Mouse (Mus musculus) MEL (cell line): ENCODE data around the gene Padi2. TPM values are rescaled to one million over a fixed set of nuclear protein-coding genes. Genes with fewer than 3 reads are reported as not detected.

Source experiments
- DNase-seq: peaks from one replicate; pipeline ENCODE4 v3.0.0; 2011; ENCODE audit warnings: low read depth, low spot score
- H3K27ac ChIP-seq: 2 replicates; pipeline ENCODE4 v1.5.1; 2012; ENCODE audit warnings: low read depth, mild to moderate bottlenecking, control low read depth, low read length, moderate library complexity; ENCODE audit not compliant: control insufficient read depth
- H3K27me3 ChIP-seq, 2 experiments: fragments of 150-350 bp in 1 of 2; sonication (generic) in 1 of 2; 2 replicates each; pipeline ENCODE4 v1.6.1; 2012; ENCODE audit warnings: low read length in 2 of 2, mild to moderate bottlenecking in 2 of 2, improper control_type of control experiment in 1 of 2, moderate library complexity in 1 of 2; ENCODE audit not compliant: insufficient read depth in 2 of 2, control insufficient read depth in 1 of 2
- H3K36me3 ChIP-seq, 2 experiments: 2 replicates each; pipeline ENCODE4 v1.6.1; 2012 to 2014; ENCODE audit warnings: low read length in 2 of 2, improper control_type of control experiment in 1 of 2, inconsistent platforms in 1 of 2, mild to moderate bottlenecking in 1 of 2; ENCODE audit not compliant: insufficient read depth in 2 of 2, control insufficient read depth in 1 of 2
- H3K4me1 ChIP-seq, 2 experiments: fragments of 150-350 bp in 1 of 2; sonication (generic) in 1 of 2; 2 replicates each; pipeline ENCODE4 v1.6.1; 2012; ENCODE audit warnings: low read length in 2 of 2, improper control_type of control experiment in 1 of 2, mild to moderate bottlenecking in 1 of 2; ENCODE audit not compliant: insufficient read depth in 2 of 2, control insufficient read depth in 1 of 2
- H3K4me3 ChIP-seq, 2 experiments: fragments of 150-350 bp in 1 of 2; sonication (generic) in 1 of 2; 2 replicates each; pipeline ENCODE4 v1.5.1; 2012; ENCODE audit warnings: low read depth in 2 of 2, low read length in 2 of 2, mild to moderate bottlenecking in 2 of 2, moderate library complexity in 2 of 2, control low read depth in 1 of 2, improper control_type of control experiment in 1 of 2; ENCODE audit not compliant: control insufficient read depth in 1 of 2, insufficient read depth in 1 of 2
- H3K79me2 ChIP-seq: 2 replicates; pipeline ENCODE4 v1.6.1; 2012; ENCODE audit warnings: mild to moderate bottlenecking, low read length, moderate library complexity; ENCODE audit not compliant: control insufficient read depth, poor library complexity, insufficient read depth
- H3K9ac ChIP-seq: 2 replicates; pipeline ENCODE4 v1.6.1; 2012; ENCODE audit warnings: low read depth, mild to moderate bottlenecking, control low read depth, low read length, moderate library complexity; ENCODE audit not compliant: control insufficient read depth, poor library complexity, severe bottlenecking
- H3K9me3 ChIP-seq: fragments of 150-350 bp; sonication (generic); replicated peaks from 2 replicates; pipeline ENCODE4 v1.6.1; 2012; ENCODE audit warnings: mild to moderate bottlenecking, low read length, improper control_type of control experiment, moderate library complexity; ENCODE audit not compliant: insufficient read depth
- CHD1 ChIP-seq: IDR thresholded peaks from 2 replicates; pipeline ENCODE4 v1.6.1; 2012; ENCODE audit warnings: low read depth, mild to moderate bottlenecking, inconsistent platforms, low read length, improper control_type of control experiment
- CHD2 ChIP-seq: IDR thresholded peaks from 2 replicates; pipeline ENCODE4 v1.6.1; 2011; ENCODE audit warnings: low read length, improper control_type of control experiment
- E2F4 ChIP-seq: IDR thresholded peaks from 2 replicates; pipeline ENCODE4 v1.6.1; 2011; ENCODE audit warnings: low read depth, low read length, improper control_type of control experiment, borderline replicate concordance
- EP300 ChIP-seq, 2 experiments: IDR thresholded peaks; 2 replicates each; pipeline ENCODE4 v1.6.1; 2011; ENCODE audit warnings: improper control_type of control experiment in 2 of 2, low read length in 2 of 2, low read depth in 1 of 2, mild to moderate bottlenecking in 1 of 2
- GABPA ChIP-seq: IDR thresholded peaks from 2 replicates; pipeline ENCODE4 v1.6.1; 2012; ENCODE audit warnings: low read depth, mild to moderate bottlenecking, inconsistent platforms, low read length, improper control_type of control experiment, moderate library complexity
- GATA1 ChIP-seq: IDR thresholded peaks from 2 replicates; pipeline ENCODE4 v1.6.1; 2011; ENCODE audit warnings: low read depth, low read length, improper control_type of control experiment
- HCFC1 ChIP-seq: IDR thresholded peaks from 2 replicates; pipeline ENCODE4 v1.6.1; 2012; ENCODE audit warnings: low read depth, mild to moderate bottlenecking, inconsistent platforms, low read length, improper control_type of control experiment, moderate library complexity
- JUND ChIP-seq: IDR thresholded peaks from 2 replicates; pipeline ENCODE4 v1.6.1; 2011; ENCODE audit warnings: low read depth, mild to moderate bottlenecking, improper control_type of control experiment, low read length
- MAFK ChIP-seq: IDR thresholded peaks from 2 replicates; pipeline ENCODE4 v1.6.1; 2011; ENCODE audit warnings: low read depth, mild to moderate bottlenecking, low read length, improper control_type of control experiment, borderline replicate concordance
- MAZ ChIP-seq: IDR thresholded peaks from 2 replicates; pipeline ENCODE4 v1.6.1; 2012; ENCODE audit warnings: low read depth, mild to moderate bottlenecking, inconsistent platforms, low read length, improper control_type of control experiment
- MEF2A ChIP-seq: IDR thresholded peaks from 2 replicates; pipeline ENCODE4 v1.6.1; 2014; ENCODE audit warnings: low read depth, mild to moderate bottlenecking, inconsistent platforms, low read length, improper control_type of control experiment; ENCODE audit not compliant: poor library complexity, insufficient replicate concordance, severe bottlenecking; ENCODE audit errors: extremely low read depth
- MYC ChIP-seq: IDR thresholded peaks from 2 replicates; pipeline ENCODE4 v1.6.1; 2011; ENCODE audit warnings: low read depth, mild to moderate bottlenecking, low read length, improper control_type of control experiment, moderate library complexity
- NELFE ChIP-seq: IDR thresholded peaks from 2 replicates; pipeline ENCODE4 v1.6.1; 2011; ENCODE audit warnings: low read depth, low read length, improper control_type of control experiment
- NRF1 ChIP-seq: IDR thresholded peaks from 2 replicates; pipeline ENCODE4 v1.6.1; 2014; ENCODE audit warnings: low read depth, mild to moderate bottlenecking, inconsistent platforms, low read length, improper control_type of control experiment, moderate library complexity; ENCODE audit not compliant: poor library complexity, insufficient read depth, severe bottlenecking
- POLR2A ChIP-seq, 2 experiments: IDR thresholded peaks; 2 replicates each; pipeline ENCODE4 v1.6.1; 2011 to 2012; ENCODE audit warnings: low read length in 2 of 2, mild to moderate bottlenecking in 2 of 2, control low read depth in 1 of 2, improper control_type of control experiment in 1 of 2, low read depth in 1 of 2, moderate library complexity in 1 of 2; ENCODE audit not compliant: control insufficient read depth in 1 of 2, insufficient read depth in 1 of 2, poor library complexity in 1 of 2
- POLR2AphosphoS2 ChIP-seq: IDR thresholded peaks from 2 replicates; pipeline ENCODE4 v1.6.1; 2011; ENCODE audit warnings: low read length, improper control_type of control experiment
- POLR2AphosphoS5 ChIP-seq: IDR thresholded peaks from 2 replicates; pipeline ENCODE4 v1.6.1; 2012; ENCODE audit warnings: low read depth, borderline replicate concordance, mild to moderate bottlenecking, inconsistent platforms, low read length, moderate library complexity, mixed read lengths
- SIN3A ChIP-seq: IDR thresholded peaks from 2 replicates; pipeline ENCODE4 v1.6.1; 2012; ENCODE audit warnings: low read length, improper control_type of control experiment, inconsistent platforms
- SMC3 ChIP-seq: IDR thresholded peaks from 2 replicates; pipeline ENCODE4 v1.6.1; 2011; ENCODE audit warnings: low read depth, low read length, improper control_type of control experiment
- TAL1 ChIP-seq: IDR thresholded peaks from 2 replicates; pipeline ENCODE4 v1.6.1; 2012; ENCODE audit warnings: mild to moderate bottlenecking, inconsistent platforms, low read length, moderate library complexity, mixed read lengths
- TBP ChIP-seq: IDR thresholded peaks from 2 replicates; pipeline ENCODE4 v1.8.0; 2011; ENCODE audit warnings: low read depth, low read length, improper control_type of control experiment
- TCF12 ChIP-seq: IDR thresholded peaks from 2 replicates; pipeline ENCODE4 v1.6.1; 2014; ENCODE audit warnings: low read depth, mild to moderate bottlenecking, inconsistent platforms, low read length, improper control_type of control experiment, moderate library complexity
- ZC3H11A ChIP-seq: IDR thresholded peaks from 2 replicates; pipeline ENCODE4 v1.6.1; 2012; ENCODE audit warnings: low read depth, mild to moderate bottlenecking, inconsistent platforms, low read length, improper control_type of control experiment
- ZKSCAN1 ChIP-seq: IDR thresholded peaks from 2 replicates; pipeline ENCODE4 v1.6.1; 2012; ENCODE audit warnings: low read depth, mild to moderate bottlenecking, inconsistent platforms, low read length, improper control_type of control experiment, moderate library complexity
- ZMIZ1 ChIP-seq: IDR thresholded peaks from 2 replicates; pipeline ENCODE4 v1.6.1; 2012; ENCODE audit warnings: low read depth, mild to moderate bottlenecking, inconsistent platforms, low read length, improper control_type of control experiment, moderate library complexity
- ZNF384 ChIP-seq: IDR thresholded peaks from 2 replicates; pipeline ENCODE4 v1.6.1; 2012; ENCODE audit warnings: low read depth, mild to moderate bottlenecking, inconsistent platforms, low read length, improper control_type of control experiment
- polyA plus RNA-seq, 2 experiments: library from polyadenylated mRNA; stranded (reverse) in 1 of 2; unstranded in 1 of 2; fragments of >175 nt in 1 of 2; fragments of >200 nt in 1 of 2; gene quantifications; 2 replicates each; pipeline versions ENCODE4 v1.2.1 to v1.2.4; 2012; ENCODE audit warnings: low replicate concordance in 2 of 2, low read depth in 1 of 2; ENCODE audit not compliant: insufficient read length in 2 of 2, insufficient read depth in 1 of 2, missing spikeins in 1 of 2
- total RNA-seq: library from RNA; depleted of rRNA; stranded (reverse); fragments of 300-350 nt; gene quantifications from 2 replicates; pipeline ENCODE4 v1.2.3, GENCODE M21; 2012

Gene Padi2
- total and polyA plus RNA-seq, 3 experiments, result 0.07 to 0.27 TPM; not detected in 1

- TF ChIP-seq MEF2A, result no peak
- TF ChIP-seq MAZ, result no peak
- no peak for TF ChIP-seq JUND
- no peak for TF ChIP-seq NELFE
- no peak for TF ChIP-seq E2F4
- TF ChIP-seq ZKSCAN1, result no peak
- no peak for TF ChIP-seq SIN3A
- no peak for TF ChIP-seq TCF12
- TF ChIP-seq HCFC1, result no peak
- no peak for TF ChIP-seq POLR2AphosphoS2
- TF ChIP-seq EP300 (IDR thresholded peaks at IDR 0.05; ENCODE audit: low read depth in 1 of 2, low read length in 2 of 2), result no peak
- TF ChIP-seq GATA1, result no peak
- no peak for TF ChIP-seq TBP
- no peak for TF ChIP-seq MAFK
- no peak for TF ChIP-seq SMC3
- Histone ChIP-seq H3K9me3 (no peaks in the 10 kb centered on the region), H3K9ac (no peak overlapping the region), H3K4me3 (no peak overlapping the region), H3K36me3 (peaks cover 0 to 2% of the 10 kb centered on the region in 2 experiments; a peak in 1 of 4 replicates), H3K79me2 (no peaks in the 10 kb centered on the region), H3K4me1 (no peaks in the 10 kb centered on the region), H3K27me3 (no peaks in the 10 kb centered on the region), H3K27ac (no peak overlapping the region)
- DNase-seq, result no peak
Measured at GRCm38 (mm10) chr4:140995811-140996210, 89.7 kb downstream of the Padi2 start.

- Histone ChIP-seq H3K4me1 (no peaks in the 10 kb centered on the region), H3K9me3 (no peaks in the 10 kb centered on the region), H3K36me3 (peaks cover 0 to 2% of the 10 kb centered on the region in 2 experiments; a peak in 1 of 4 replicates), H3K4me3 (no peak overlapping the region), H3K79me2 (no peaks in the 10 kb centered on the region), H3K27ac (no peak overlapping the region), H3K9ac (no peak overlapping the region), H3K27me3 (no peaks in the 10 kb centered on the region)
- no peak for DNase-seq
- no peak for TF ChIP-seq HCFC1
- no peak for TF ChIP-seq TAL1
- TF ChIP-seq E2F4, result no peak
- TF ChIP-seq JUND, result no peak
- no peak for TF ChIP-seq NRF1
- no peak for TF ChIP-seq MYC
- no peak for TF ChIP-seq POLR2AphosphoS5
- no peak for TF ChIP-seq CHD1
- TF ChIP-seq MAFK, result no peak
- no peak for TF ChIP-seq ZC3H11A
- TF ChIP-seq SIN3A, result no peak
- TF ChIP-seq POLR2A (IDR thresholded peaks at IDR 0.05; ENCODE audit: control insufficient read depth in 1 of 2, insufficient read depth in 1 of 2, low read depth in 1 of 2, low read length in 2 of 2, poor library complexity in 1 of 2), result no peak
- TF ChIP-seq TBP, result no peak
- no peak for TF ChIP-seq GATA1
- TF ChIP-seq ZMIZ1, result no peak
- TF ChIP-seq EP300 (IDR thresholded peaks at IDR 0.05; ENCODE audit: low read depth in 1 of 2, low read length in 2 of 2), result no peak
- TF ChIP-seq ZNF384, result no peak
- no peak for TF ChIP-seq GABPA
- no peak for TF ChIP-seq CHD2
Measured at GRCm38 (mm10) chr4:140996812-140997211, 90.7 kb downstream of the Padi2 start.
